Comparison of ENCODE assay signal across 9 mouse cellular contexts in the genomic region with DNA sequence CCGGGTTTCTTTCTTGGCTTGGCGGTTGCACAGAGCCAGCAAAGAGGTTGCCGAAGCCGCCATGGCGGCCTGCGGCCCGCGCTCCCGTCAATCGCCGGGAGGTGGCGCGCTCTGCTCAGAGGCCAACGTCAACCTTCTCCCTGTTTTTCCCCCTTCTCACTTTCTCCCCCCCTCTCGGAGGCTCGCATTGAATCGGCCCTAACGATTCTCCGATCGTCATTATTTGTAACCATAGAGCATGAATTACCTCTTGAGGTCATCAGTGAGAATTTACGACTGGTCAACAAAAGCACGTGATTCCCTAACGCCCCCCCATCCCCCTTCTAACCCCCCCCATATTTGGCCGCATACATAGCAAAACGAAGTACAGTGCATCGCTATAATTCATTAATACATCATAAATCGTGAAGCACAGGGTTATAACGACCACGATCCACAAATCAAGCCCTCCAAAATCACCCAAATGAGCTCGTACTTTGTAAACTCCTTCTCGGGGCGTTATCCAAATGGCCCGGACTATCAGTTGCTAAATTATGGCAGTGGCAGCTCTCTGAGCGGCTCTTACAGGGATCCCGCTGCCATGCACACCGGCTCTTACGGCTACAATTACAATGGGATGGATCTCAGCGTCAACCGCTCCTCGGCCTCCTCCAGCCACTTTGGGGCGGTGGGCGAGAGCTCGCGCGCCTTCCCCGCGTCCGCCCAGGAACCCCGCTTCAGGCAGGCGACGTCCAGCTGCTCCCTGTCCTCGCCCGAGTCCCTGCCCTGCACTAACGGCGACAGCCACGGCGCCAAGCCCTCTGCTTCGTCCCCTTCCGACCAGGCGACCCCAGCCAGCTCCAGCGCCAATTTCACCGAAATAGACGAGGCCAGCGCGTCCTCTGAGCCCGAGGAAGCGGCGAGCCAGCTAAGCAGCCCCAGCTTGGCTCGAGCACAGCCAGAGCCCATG. TPM values are rescaled to one million over a fixed set of nuclear protein-coding genes. Genes with fewer than 3 reads are reported as not detected.
DNase-seq lines count a peak whose midpoint lies in the region; ATAC-seq and TF ChIP-seq lines count a peak whose summit lies in the region.
"Had no signal": no experiment of that assay in that cellular context is flagged by ENCODE, and none has a peak within 500 bp of the region (broad histone marks: within the 10 kb centered on the region; RNA-seq: fewer than 3 reads in every experiment).

A gene (plus strand): TSS at position 186 of the 949 bp plus-strand sequence.

- CTCF ChIA-PET in Patski (lab: Charles Lee), result interaction anchor here (0.7 to 21.6 kb wide), 14 partner anchors 8 to 317 kb away, joined by 3 to 215 read pairs (median 6); a partner anchor contains a TSS

- WGBS in hindbrain, embryonic 16.5 days, result under 1% methylated on average over 69 of the region's 69 CpGs
- WGBS in liver, embryonic 11.5 days, result under 1% methylated on average over 69 of the region's 69 CpGs

- peak within 1 kb of the TSS; percentile 62 for H3K4me2 ChIP-seq in hindbrain, embryonic 16.5 days (ENCODE audit: low read length)
- peak within 1 kb of the TSS; percentile 63 for H3K4me2 ChIP-seq in liver, embryonic 11.5 days

- no peaks in the 10 kb centered on the region for H3K27me3 ChIP-seq in Patski
- H3K27me3 ChIP-seq in hindbrain, embryonic 16.5 days (replicated peaks; ENCODE audit: control insufficient read depth, insufficient read depth, low read length), result peaks cover 41% of the 10 kb centered on the region
- peaks cover 99% of the 10 kb centered on the region for H3K27me3 ChIP-seq in liver, embryonic 11.5 days (replicated peaks; ENCODE audit: control insufficient read depth, insufficient read depth, low read length)

- no peak for ATAC-seq in Patski
- peak; percentile 63 for ATAC-seq in hindbrain, embryonic 16.5 days
- no peak for ATAC-seq in liver, embryonic 11.5 days (replicated peaks; ENCODE audit: low FRiP score)

- in situ Hi-C loops in Patski (cut with MboI; ENCODE audit: low pct_unique_long_range_greater_than_20kb), result loop anchor here (5.0 to 10.0 kb wide), 5 partner anchors 111 to 559 kb away; no protein-coding TSS in a partner anchor

- no peaks in the 10 kb centered on the region for H3K36me3 ChIP-seq in hindbrain, embryonic 16.5 days (ENCODE audit: control insufficient read depth, insufficient read depth, low read length)
- no peaks in the 10 kb centered on the region for H3K36me3 ChIP-seq in liver, embryonic 11.5 days (ENCODE audit: control insufficient read depth, insufficient read depth, low read length)
- H3K36me3 ChIP-seq: G1E had no signal

- DNase-seq in cerebellum, postnatal 4 days (ENCODE audit: low spot score in 2 of 2), result peak; percentile 71 to 81
- no peak for DNase-seq in cerebellum, adult 11-12 months
- peak; percentile 87 for DNase-seq in Patski (ENCODE audit: low read depth, low spot score)
- peak; percentile 77 for DNase-seq in liver, embryonic 11.5 days (ENCODE audit: low spot score)
- DNase-seq in natural killer cell, adult 2 months (ENCODE audit: low spot score in 2 of 2), result peak; percentile 60 to 70
- DNase-seq in yolk sac, embryonic 10.5 days (ENCODE audit: low spot score), result peak; percentile 83

- no peak for TF ChIP-seq CTCF in Patski (IDR thresholded peaks at IDR 0.05)
- TF ChIP-seq CTCF in embryonic fibroblast, embryonic 13.5 days (IDR thresholded peaks at IDR 0.05; ENCODE audit: borderline replicate concordance, insufficient read depth, low read length), result peak; percentile 80

- POLR2A ChIA-PET in Patski (lab: Charles Lee), result interaction anchor here (0.8 to 42.9 kb wide), 12 partner anchors 1 to 434 kb away, joined by 3 to 1274 read pairs (median 14); a partner anchor contains a TSS

- H3K9me3 ChIP-seq in hindbrain, embryonic 16.5 days (ENCODE audit: control insufficient read depth, low read length), result no peaks in the 10 kb centered on the region
- no peaks in the 10 kb centered on the region for H3K9me3 ChIP-seq in liver, embryonic 11.5 days (ENCODE audit: control insufficient read depth, low read length)

- no peaks in the 10 kb centered on the region for H3K4me1 ChIP-seq in embryonic fibroblast, embryonic 13.5 days (ENCODE audit: control insufficient read depth, insufficient read depth, low read length)
- H3K4me1 ChIP-seq in hindbrain, embryonic 16.5 days (ENCODE audit: control insufficient read depth, insufficient read depth, low read depth, low read length), result no peaks in the 10 kb centered on the region
- 0 out of 2 replicates have a peak, but pooled peaks cover 6% of the 10 kb centered on the region for H3K4me1 ChIP-seq in liver, embryonic 11.5 days (replicated peaks; ENCODE audit: control insufficient read depth, insufficient read depth, low read length)

- H3K27ac ChIP-seq in embryonic fibroblast, embryonic 13.5 days (ENCODE audit: insufficient read depth, low read length), result peak within 1 kb of the TSS; percentile 46
- peak within 1 kb of the TSS; percentile 90 for H3K27ac ChIP-seq in hindbrain, embryonic 16.5 days (ENCODE audit: low read depth, low read length)
- peak within 1 kb of the TSS; percentile 54; the same call in 1 of the 2 replicates for H3K27ac ChIP-seq in liver, embryonic 11.5 days (ENCODE audit: low read depth, low read length)

- H3K9ac ChIP-seq in hindbrain, embryonic 16.5 days (ENCODE audit: low read depth, low read length), result peak within 1 kb of the TSS; percentile 73
- H3K9ac ChIP-seq in liver, embryonic 11.5 days (ENCODE audit: low read depth, low read length), result peak within 1 kb of the TSS; percentile 63

- no peak for TF ChIP-seq POLR2A in embryonic fibroblast, embryonic 13.5 days (IDR thresholded peaks at IDR 0.05; ENCODE audit: low read depth, low read length)

- H3K4me3 ChIP-seq in embryonic fibroblast, embryonic 13.5 days (ENCODE audit: insufficient read depth, low read length), result peak within 1 kb of the TSS; percentile 31
- H3K4me3 ChIP-seq in hindbrain, embryonic 16.5 days (ENCODE audit: low read length), result peak within 1 kb of the TSS; percentile 43
- H3K4me3 ChIP-seq in liver, embryonic 11.5 days (ENCODE audit: low read depth, low read length), result peak within 1 kb of the TSS; percentile 49

RNA-seq across cellular contexts. Expression of the gene that starts here (rescaled TPM):
- 24.4 TPM for polyA plus RNA-seq in Patski (2021)
- polyA plus RNA-seq in embryonic fibroblast, embryonic 13.5 days (2011; ENCODE audit: insufficient read length, low read depth, missing spikeins), result 4.1 and 5.9 TPM in 2 replicates
- polyA plus RNA-seq in hindbrain, embryonic 16.5 days (2015; fragmentation: Nextera tagmentation; extraction: Ambion mirVana), result 120 and 133 TPM in 2 replicates
- 3.7 and 4.5 TPM in 2 replicates for polyA plus RNA-seq in liver, embryonic 11.5 days (2014; fragmentation: Nextera tagmentation; extraction: Ambion mirVana)
